Mouse (Mus musculus): Measurements from ENCODE around the gene Hsd17b13. TPM values are rescaled to one million over a fixed set of nuclear protein-coding genes. Genes with fewer than 3 reads are reported as not detected.

Hsd17b13 gene
- polyA plus RNA-seq, 1 experiment: 1.6 TPM

- 83% methylated on average over 8 of the region's 8 CpGs for WGBS
- no peak for DNase-seq (ENCODE audit: low read depth in 1 of 2, low spot score in 2 of 2)
- H3K4me3 ChIP-seq (ENCODE audit: extremely low read depth, insufficient read depth, insufficient read length): no peak overlapping the region
- no peaks in the 10 kb centered on the region for H3K36me3 ChIP-seq (ENCODE audit: control insufficient read depth, insufficient read depth, low read length)
- H3K4me1 ChIP-seq (ENCODE audit: control insufficient read depth, insufficient read depth, insufficient read length): no peaks in the 10 kb centered on the region
- no peaks in the 10 kb centered on the region for H3K27me3 ChIP-seq (ENCODE audit: control insufficient read depth, insufficient read depth, low read length)
- no peak overlapping the region for H3K27ac ChIP-seq (ENCODE audit: insufficient read depth, low read length)
- TF ChIP-seq POLR2A (IDR thresholded peaks at IDR 0.05; ENCODE audit: low read depth, low read length) (no peak), CTCF (IDR thresholded peaks at IDR 0.05; ENCODE audit: extremely low read depth, insufficient read depth, insufficient read length, insufficient replicate concordance) (no peak)
Measured at GRCm38 (mm10) chr5:103917357-103917895, 59.8 kb downstream of the Hsd17b13 start.

DNA sequence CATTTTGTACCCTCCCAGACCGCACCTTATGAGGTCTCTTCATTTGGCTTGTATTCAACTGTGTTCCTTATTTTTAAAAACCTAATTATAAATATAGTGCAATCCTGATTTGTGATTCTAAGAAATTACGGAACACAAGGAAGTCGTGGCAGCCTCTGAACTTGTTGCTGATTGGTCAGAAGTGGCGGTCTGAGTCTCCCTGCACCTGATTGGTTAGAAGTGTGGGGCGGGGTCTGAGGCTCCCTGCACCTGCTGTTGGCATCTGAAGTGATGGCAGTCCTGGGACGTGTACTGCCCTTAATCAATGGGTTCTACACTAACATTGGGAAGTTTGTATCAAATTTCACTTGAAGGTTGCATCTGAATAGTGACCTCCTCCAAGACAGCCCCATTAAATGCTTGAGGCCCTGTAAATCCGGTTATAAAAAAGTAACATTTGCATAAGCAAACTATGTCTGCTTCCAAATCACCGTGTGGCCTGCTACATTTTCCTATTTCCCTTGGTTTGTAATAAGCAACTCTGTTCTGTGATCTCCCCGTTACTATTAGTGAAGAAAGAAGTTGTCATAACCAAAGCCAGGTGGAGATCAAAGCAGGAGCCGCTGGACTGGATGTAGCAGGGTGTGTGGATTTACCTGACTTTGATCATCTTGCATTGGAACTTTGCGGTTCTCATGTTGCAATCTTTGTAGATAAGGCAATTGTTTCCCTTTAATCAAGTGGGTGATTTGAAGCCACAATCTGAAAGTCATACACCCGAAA lies 60.4 kb downstream of the Hsd17b13 start:
- Histone ChIP-seq H3K27me3 (ENCODE audit: control insufficient read depth, insufficient read depth, low read length) (no peaks in the 10 kb centered on the region), H3K27ac (ENCODE audit: insufficient read depth, low read length) (no peak overlapping the region), H3K36me3 (ENCODE audit: control insufficient read depth, insufficient read depth, low read length) (no peaks in the 10 kb centered on the region), H3K4me3 (ENCODE audit: extremely low read depth, insufficient read depth, insufficient read length) (no peak overlapping the region), H3K4me1 (ENCODE audit: control insufficient read depth, insufficient read depth, insufficient read length) (no peaks in the 10 kb centered on the region)
- DNase-seq (ENCODE audit: low read depth in 1 of 2, low spot score in 2 of 2): no peak
- TF ChIP-seq CTCF (IDR thresholded peaks at IDR 0.05; ENCODE audit: extremely low read depth, insufficient read depth, insufficient read length, insufficient replicate concordance) (no peak), POLR2A (IDR thresholded peaks at IDR 0.05; ENCODE audit: low read depth, low read length) (no peak)
- 83% methylated on average over 12 of the region's 12 CpGs for WGBS

GRCm38 (mm10) chr5:103914335-103915226 lies 62.6 kb downstream of the Hsd17b13 start:
- H3K4me1 ChIP-seq (ENCODE audit: control insufficient read depth, insufficient read depth, insufficient read length): no peaks in the 10 kb centered on the region
- TF ChIP-seq CTCF (IDR thresholded peaks at IDR 0.05; ENCODE audit: extremely low read depth, insufficient read depth, insufficient read length, insufficient replicate concordance): no peak
- no peak for TF ChIP-seq POLR2A (IDR thresholded peaks at IDR 0.05; ENCODE audit: low read depth, low read length)
- no peak for DNase-seq (ENCODE audit: low read depth in 1 of 2, low spot score in 2 of 2)
- 0 out of 2 replicates have a peak, but pooled peaks cover 3% of the 10 kb centered on the region for H3K27me3 ChIP-seq (ENCODE audit: control insufficient read depth, insufficient read depth, low read length)
- H3K36me3 ChIP-seq (ENCODE audit: control insufficient read depth, insufficient read depth, low read length): no peaks in the 10 kb centered on the region
- H3K4me3 ChIP-seq (ENCODE audit: extremely low read depth, insufficient read depth, insufficient read length): no peak overlapping the region
- H3K27ac ChIP-seq (ENCODE audit: insufficient read depth, low read length): no peak overlapping the region
- 52% methylated on average over 11 of the region's 11 CpGs for WGBS

GRCm38 (mm10) chr5:103913150-103913549 lies 64.1 kb downstream of the Hsd17b13 start:
- Histone ChIP-seq H3K27me3 (ENCODE audit: control insufficient read depth, insufficient read depth, low read length) (0 out of 2 replicates have a peak, but pooled peaks cover 3% of the 10 kb centered on the region), H3K4me1 (ENCODE audit: control insufficient read depth, insufficient read depth, insufficient read length) (no peaks in the 10 kb centered on the region), H3K36me3 (ENCODE audit: control insufficient read depth, insufficient read depth, low read length) (no peaks in the 10 kb centered on the region), H3K27ac (ENCODE audit: insufficient read depth, low read length) (no peak overlapping the region), H3K4me3 (ENCODE audit: extremely low read depth, insufficient read depth, insufficient read length) (no peak overlapping the region)
- DNase-seq (ENCODE audit: low read depth in 1 of 2, low spot score in 2 of 2): no peak
- WGBS: 31% methylated on average over 4 of the region's 4 CpGs
- TF ChIP-seq POLR2A (IDR thresholded peaks at IDR 0.05; ENCODE audit: low read depth, low read length): no peak
- no peak for TF ChIP-seq CTCF (IDR thresholded peaks at IDR 0.05; ENCODE audit: extremely low read depth, insufficient read depth, insufficient read length, insufficient replicate concordance)

DNA sequence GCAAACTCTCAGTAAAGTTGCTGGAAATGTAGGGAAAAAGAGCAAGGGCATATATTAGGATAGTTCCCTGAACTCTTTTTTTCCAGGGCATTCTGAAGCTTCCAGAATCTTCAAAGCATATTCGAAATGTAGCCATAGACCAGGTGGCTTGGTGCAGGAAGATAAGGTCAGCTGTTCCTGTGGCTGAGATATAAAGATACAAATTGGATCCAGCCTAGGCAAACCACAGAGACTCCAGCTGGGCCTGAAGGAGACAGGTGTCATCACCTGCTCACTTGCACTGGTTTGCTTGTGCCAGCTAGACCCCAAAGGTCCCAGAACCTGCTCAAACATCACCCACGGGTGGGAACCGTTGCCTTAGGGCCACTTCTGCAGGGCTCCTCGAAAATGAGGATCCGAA lies 65.7 kb downstream of the Hsd17b13 start:
- Histone ChIP-seq H3K4me1 (ENCODE audit: control insufficient read depth, insufficient read depth, insufficient read length) (no peaks in the 10 kb centered on the region), H3K36me3 (ENCODE audit: control insufficient read depth, insufficient read depth, low read length) (no peaks in the 10 kb centered on the region), H3K27ac (ENCODE audit: insufficient read depth, low read length) (no peak overlapping the region), H3K4me3 (ENCODE audit: extremely low read depth, insufficient read depth, insufficient read length) (no peak overlapping the region), H3K27me3 (ENCODE audit: control insufficient read depth, insufficient read depth, low read length) (0 out of 2 replicates have a peak, but pooled peaks cover 3% of the 10 kb centered on the region)
- 65% methylated on average over 5 of the region's 5 CpGs for WGBS
- TF ChIP-seq POLR2A (IDR thresholded peaks at IDR 0.05; ENCODE audit: low read depth, low read length): no peak
- no peak for TF ChIP-seq CTCF (IDR thresholded peaks at IDR 0.05; ENCODE audit: extremely low read depth, insufficient read depth, insufficient read length, insufficient replicate concordance)
- DNase-seq (ENCODE audit: low read depth in 1 of 2, low spot score in 2 of 2): no peak

DNA sequence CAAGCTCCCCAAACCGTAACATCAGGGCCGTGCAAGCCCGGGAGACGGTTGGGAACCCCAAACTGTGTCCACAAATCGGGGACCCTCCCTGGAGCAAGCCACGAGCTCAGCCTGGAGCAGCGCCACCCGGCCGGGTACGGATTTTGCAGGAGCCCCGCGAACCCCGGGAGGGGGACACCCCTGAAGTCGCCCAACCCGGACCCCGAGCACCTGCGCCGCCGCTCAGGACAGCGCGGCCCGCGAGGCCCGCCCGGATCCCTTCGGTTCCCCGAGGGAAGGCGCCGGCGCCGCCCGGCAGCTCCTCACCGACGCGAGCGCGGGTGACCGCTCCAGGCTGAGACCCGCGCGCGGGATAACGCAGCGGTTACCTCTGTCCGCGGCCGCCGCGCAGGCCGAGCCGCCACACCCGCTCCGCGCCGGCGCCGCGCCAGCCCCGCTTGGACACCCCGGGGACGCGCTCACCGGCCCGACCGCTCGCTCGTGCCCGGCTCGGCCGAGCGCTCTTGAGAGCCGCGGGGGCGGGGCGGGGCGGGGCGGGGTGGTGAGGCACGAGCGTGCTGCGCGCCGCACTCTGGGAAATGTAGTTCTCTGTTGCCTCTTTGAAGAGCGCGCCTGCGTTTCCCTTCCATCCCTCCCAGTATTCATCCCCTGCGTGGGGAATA lies 66.3 kb downstream of the Hsd17b13 start, which contains the start of gene Klhl8:
Klhl8 (minus strand) TSS at position 512 of the 662 bp plus-strand sequence.
- peak; percentile 28 to 80 for DNase-seq (ENCODE audit: low read depth in 1 of 2, low spot score in 2 of 2)
- WGBS: under 1% methylated on average over 72 of the region's 86 CpGs
- TF ChIP-seq POLR2A (IDR thresholded peaks at IDR 0.05; ENCODE audit: low read depth, low read length): no peak
- Histone ChIP-seq H3K27me3 (ENCODE audit: control insufficient read depth, insufficient read depth, low read length) (0 out of 2 replicates have a peak, but pooled peaks cover 3% of the 10 kb centered on the region), H3K4me3 (ENCODE audit: extremely low read depth, insufficient read depth, insufficient read length) (peak within 1 kb of the TSS; percentile 94), H3K4me1 (ENCODE audit: control insufficient read depth, insufficient read depth, insufficient read length) (no peaks in the 10 kb centered on the region), H3K27ac (ENCODE audit: insufficient read depth, low read length) (no peak within 1 kb of the TSS), H3K36me3 (ENCODE audit: control insufficient read depth, insufficient read depth, low read length) (no peaks in the 10 kb centered on the region)
